Mouse (Mus musculus): ENCODE measurements around the gene Auts2.

GRCm38 (mm10) chr5:131806350-131806749 lies 736.8 kb downstream of the Auts2 start:
- TF ChIP-seq TCF12 (IDR thresholded peaks at IDR 0.05; ENCODE audit: low read depth, low read length) = no peak
- no peak for TF ChIP-seq CTCF (conservative IDR thresholded peaks at IDR 0.05 in 1 of 2, IDR thresholded peaks at IDR 0.05 in 1 of 2; ENCODE audit: low read depth in 2 of 2, low read length in 2 of 2)

Measured in CH12.LX (cell line).